Mouse (Mus musculus): ENCODE measurements at regions not wholly inside any gene's neighbourhood (a gene's known extent, or its start where the extent isn't known, plus 50 kb on each side); places are given as distances from the start of the nearest gene placed in this dataset.

- no peak for DNase-seq (ENCODE audit: extremely low spot score in 1 of 2, low spot score in 1 of 2)
Measured at GRCm38 (mm10) chr13:60237091-60237490, 59.9 kb upstream of the Gas1 start.

- DNase-seq (ENCODE audit: extremely low spot score in 1 of 2, low spot score in 1 of 2): no peak
Measured at GRCm38 (mm10) chr13:60242447-60243109, 65.4 kb upstream of the Gas1 start.

DNA sequence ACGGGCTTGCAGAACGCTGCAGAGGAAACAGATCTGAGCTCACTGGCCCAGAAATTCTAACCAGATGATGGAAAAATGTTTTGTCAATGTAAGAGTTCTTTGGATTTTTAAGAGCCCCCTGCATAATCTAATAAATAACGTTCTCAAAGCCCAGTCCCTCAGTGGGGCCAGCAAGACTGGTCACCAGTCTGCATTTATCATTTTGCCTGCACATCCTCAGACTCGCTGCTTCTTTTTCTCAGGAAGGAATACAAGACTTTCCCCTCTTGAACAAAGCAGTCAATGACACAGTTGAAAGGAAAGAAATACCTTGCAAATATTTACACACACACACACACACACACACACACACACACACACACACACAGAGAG, 65.9 kb upstream of the Gas1 start:
- DNase-seq (ENCODE audit: extremely low spot score in 1 of 2, low spot score in 1 of 2): no peak

DNA sequence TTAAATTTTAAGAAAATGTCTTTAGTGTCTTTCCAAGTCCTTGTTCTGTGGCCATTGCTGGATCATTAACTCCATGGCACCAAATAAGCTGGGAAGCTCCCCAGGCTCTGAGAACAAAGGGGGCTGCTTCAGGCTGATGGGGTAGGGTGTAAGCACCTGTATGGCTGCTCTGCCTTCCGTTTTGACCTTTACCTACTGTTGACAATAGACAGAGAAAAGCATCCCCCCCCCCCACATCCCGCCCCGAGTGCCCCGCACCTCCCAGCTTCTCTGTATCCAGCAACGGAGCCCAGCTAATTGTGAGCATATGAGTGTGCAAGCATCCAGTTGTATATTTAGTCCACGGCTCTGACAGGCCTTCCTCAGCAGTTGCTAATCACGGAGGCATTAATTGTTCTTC, 78.0 kb upstream of the Gas1 start:
- DNase-seq (ENCODE audit: extremely low spot score in 1 of 2, low spot score in 1 of 2): no peak

- no peak for DNase-seq (ENCODE audit: extremely low spot score in 1 of 2, low spot score in 1 of 2)
Measured at GRCm38 (mm10) chr13:60255715-60256114, 78.5 kb upstream of the Gas1 start.

DNA sequence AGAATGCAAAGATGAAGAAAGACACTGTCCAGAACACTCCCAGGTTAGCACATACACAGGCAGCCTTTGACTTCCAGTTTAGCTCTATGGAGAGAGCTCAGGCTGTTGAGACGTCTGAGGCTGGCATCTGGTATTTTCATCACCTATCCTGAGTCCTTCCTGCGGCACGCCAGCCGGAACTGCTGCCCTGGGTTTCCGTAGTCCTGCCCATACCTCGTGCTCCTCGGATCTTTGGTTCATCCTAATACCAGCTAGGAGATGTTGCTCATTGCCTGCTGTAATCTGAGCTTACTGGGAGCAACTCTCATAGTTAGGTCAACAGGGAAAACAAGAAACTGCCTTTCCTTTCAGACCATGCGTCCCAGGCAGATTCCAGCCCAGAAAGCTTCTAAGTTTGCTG, 79.8 kb upstream of the Gas1 start:
- DNase-seq (ENCODE audit: extremely low spot score in 1 of 2, low spot score in 1 of 2): no peak

DNA sequence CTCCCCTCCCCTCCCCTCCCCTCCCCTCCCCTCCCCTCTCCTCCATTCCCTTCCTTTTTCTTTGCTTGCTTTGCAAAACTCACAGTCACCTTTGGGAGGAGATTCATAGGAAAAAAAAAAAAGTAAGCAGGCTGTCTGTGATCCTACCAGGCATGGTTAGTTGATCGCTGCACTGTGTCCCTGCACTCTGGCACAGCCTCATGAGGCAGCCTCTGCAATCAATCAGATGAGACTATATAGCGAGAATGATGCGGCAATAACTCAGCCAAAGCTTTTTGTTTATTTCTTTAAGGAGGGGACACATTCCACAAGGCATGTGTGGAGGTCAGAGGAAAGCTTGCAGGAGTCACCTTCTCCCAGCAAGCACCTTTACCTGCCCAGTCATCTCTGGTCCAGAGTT, 80.7 kb upstream of the Gas1 start:
- no peak for DNase-seq (ENCODE audit: extremely low spot score in 1 of 2, low spot score in 1 of 2)

DNA sequence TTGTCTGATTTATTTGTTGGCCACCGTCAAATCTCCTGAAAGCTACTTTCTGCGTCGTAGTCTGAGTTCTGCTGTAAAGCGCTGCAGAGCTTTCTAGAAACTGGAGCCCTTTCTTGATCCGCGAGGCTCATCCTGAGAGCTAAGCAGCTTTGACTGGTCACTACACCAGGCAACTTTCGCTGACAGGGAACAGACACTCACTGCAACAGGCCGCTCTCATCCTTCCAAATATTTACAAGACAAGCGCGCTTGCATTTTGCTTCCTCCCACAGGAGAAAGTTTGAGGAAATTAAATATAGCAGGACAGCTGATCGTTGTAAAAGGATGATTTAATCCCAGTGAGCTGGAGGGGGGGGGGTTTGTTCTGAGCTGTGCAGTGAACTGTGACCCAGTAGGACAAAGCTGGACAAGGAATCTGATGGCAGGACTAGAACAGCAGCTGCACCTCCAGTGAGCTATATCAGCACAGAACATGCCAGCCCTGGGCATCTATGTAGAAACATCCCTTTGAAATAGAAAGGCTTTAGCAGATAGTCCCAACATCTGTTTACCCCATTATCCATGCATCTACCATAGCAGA, 85.4 kb upstream of the Gas1 start:
- no peak for DNase-seq (ENCODE audit: extremely low spot score in 1 of 2, low spot score in 1 of 2)

- no peak for DNase-seq (ENCODE audit: extremely low spot score in 1 of 2, low spot score in 1 of 2)
Measured at GRCm38 (mm10) chr13:60264504-60264903, 87.3 kb upstream of the Gas1 start.

DNA sequence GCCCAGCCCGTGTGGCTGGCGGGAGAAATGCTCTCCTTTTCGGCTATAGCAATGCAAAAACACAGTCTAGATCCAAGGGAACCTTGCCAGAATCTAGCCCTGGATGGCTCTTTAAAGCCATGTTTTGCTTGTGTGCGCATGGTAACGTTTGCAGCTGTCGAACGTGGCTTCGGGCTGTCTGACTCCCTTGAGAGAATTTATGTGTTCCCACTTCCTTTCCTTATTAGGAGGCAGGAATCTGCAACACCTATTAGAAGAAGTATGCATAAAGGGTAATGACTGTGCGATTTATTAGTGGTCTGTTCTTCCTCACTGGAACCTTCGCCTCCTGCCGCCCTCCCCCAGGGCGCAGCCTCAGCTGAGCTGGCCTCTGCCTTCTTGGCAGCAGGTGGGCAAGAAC, 90.4 kb upstream of the Gas1 start:
- no peak for DNase-seq (ENCODE audit: extremely low spot score in 1 of 2, low spot score in 1 of 2)

GRCm38 (mm10) chr13:60268256-60268655, 91.1 kb upstream of the Gas1 start:
- no peak for DNase-seq (ENCODE audit: extremely low spot score in 1 of 2, low spot score in 1 of 2)

GRCm38 (mm10) chr13:60269406-60269841, 92.3 kb upstream of the Gas1 start:
- DNase-seq (ENCODE audit: extremely low spot score in 1 of 2, low spot score in 1 of 2): no peak

DNA sequence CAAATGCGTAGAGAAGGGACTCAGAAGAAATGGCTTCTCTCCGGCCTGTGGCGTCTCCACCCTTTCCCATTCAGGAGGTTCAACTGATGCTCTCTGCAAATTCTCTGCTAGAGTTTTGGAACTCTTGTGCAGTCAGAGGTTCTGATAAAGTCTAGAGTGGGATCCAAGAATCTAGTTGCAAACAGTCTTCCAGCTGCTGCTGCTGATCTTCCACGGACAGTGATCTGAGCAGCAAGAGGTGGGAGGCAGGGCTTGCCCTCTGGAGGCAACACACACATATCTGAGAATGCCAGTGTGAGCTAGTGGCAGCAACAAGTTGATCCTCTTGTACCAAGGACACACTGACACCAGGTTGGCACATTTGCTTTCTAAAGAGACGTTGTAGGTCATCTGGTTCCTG, 93.4 kb upstream of the Gas1 start:
- no peak for DNase-seq (ENCODE audit: extremely low spot score in 1 of 2, low spot score in 1 of 2)

DNA sequence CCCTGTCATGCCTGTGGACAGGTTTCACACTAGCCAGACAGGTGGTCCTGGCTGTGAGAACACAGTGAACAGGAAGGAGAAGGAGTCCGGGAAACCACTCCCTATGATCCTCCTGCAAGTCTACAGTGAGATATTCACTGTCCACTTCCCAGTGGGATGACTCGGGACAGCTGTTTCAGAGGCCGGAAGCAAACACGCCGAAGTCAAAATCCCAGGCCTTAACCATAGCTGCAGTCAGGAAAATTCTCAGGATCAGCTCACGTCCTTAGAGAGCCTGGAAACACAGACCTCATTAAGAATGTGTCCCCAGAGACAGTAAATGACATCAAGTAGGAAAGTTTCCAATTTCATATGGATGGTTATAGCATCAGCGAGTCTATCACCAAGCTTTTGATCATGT, 96.2 kb upstream of the Gas1 start:
- DNase-seq (ENCODE audit: extremely low spot score in 1 of 2, low spot score in 1 of 2): no peak

GRCm38 (mm10) chr13:60282543-60283251, 105.5 kb upstream of the Gas1 start:
- no peak for DNase-seq (ENCODE audit: extremely low spot score in 1 of 2, low spot score in 1 of 2)

DNA sequence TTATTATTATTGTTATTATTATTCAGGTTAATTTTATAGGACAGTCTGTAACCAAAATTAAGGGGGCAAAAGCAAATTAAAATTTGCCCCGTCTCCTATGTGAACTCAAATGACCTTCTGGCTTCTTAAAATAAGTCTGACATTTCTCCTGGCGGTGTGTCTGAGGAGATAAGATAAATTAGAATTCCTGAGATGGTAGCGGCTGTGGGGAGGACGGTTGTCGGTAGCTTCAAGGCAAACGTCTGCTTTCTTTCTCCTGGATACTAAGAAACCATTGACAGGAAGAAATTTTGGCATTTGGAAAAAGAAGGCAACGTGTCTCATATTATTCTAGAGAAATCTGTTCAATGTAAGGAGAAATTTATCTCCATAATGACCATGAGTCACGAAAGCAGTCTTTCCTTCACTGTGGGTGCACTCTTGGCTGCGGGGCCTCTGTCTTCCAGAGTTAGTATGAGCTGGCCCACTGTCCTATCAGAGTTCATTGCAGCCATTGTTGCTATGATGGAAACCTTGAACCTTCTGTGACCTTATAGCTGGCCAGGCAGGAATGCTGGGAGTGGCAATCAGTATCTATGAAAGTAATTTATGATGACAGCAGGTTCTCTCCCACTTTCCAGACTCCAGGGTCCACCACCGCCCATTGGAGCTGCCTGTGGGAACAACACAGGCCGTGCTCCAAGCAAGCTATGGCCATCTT, 109.5 kb upstream of the Gas1 start:
- no peak for DNase-seq (ENCODE audit: extremely low spot score in 1 of 2, low spot score in 1 of 2)

- no peak for DNase-seq (ENCODE audit: extremely low spot score in 1 of 2, low spot score in 1 of 2)
Measured at GRCm38 (mm10) chr13:60289650-60290049, 112.5 kb upstream of the Gas1 start.

GRCm38 (mm10) chr13:60290820-60291219, 113.7 kb upstream of the Gas1 start:
- DNase-seq (ENCODE audit: extremely low spot score in 1 of 2, low spot score in 1 of 2): no peak

GRCm38 (mm10) chr13:60291344-60291743, 114.2 kb upstream of the Gas1 start:
- DNase-seq (ENCODE audit: extremely low spot score in 1 of 2, low spot score in 1 of 2): no peak

DNA sequence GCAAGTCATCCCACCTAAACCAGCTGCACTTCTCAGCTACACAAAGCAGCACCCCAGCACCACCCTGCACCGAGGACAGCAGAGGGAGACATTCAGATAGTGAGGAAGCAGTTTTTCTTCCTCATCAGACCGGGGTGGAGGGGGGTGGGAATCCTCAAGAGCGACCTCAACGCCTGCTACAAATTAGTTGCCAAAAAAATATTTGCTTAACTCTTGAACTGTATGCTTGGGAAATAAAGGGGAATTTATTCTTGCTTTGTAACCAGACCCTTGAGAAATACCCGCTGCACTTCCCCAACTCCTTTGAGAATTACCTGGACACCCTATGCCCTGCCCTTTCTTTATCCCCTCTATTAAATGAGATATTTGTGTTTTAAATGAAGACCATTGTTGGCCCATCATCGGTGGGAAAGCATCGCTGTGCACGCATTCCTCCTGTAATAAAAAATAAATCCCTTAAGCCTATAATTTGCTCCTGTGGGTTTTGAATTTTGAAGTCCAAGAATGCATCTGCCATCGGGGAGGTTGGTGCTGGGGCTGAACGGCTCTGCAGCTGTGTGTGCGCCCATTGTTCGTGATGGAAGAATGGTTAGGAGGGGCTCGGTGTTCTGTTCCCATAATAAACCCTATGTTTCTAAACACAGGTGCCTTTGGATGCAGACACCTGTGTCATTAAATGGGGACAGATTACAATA, 119.2 kb upstream of the Gas1 start:
- DNase-seq (ENCODE audit: extremely low spot score in 1 of 2, low spot score in 1 of 2): no peak

DNA sequence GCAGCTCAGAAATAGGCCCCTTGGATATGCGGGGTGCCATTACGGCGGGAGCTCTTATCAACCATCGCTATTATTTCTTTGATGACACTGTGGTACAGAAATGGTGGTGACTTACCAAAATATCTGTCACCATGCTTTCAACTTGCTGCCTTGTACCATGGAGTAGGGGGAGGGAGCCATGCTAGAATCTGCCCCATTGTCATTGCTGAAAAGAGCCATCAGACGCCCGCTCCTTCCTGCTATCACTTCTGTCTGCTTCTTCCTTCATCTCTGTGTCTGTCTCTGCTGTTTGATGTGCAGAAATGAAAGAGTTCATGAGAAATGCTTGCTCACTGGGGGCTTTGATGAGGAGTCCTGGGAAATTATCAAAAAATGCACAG, 119.7 kb upstream of the Gas1 start:
- no peak for DNase-seq (ENCODE audit: extremely low spot score in 1 of 2, low spot score in 1 of 2)

Measured in layer of hippocampus, postnatal 25 days (tissue).